Mouse (Mus musculus): Measurements from ENCODE around the gene Orm1. TPM values are rescaled to one million over a fixed set of nuclear protein-coding genes. Genes with fewer than 3 reads are reported as not detected.

Gene Orm1
- polyA plus RNA-seq (2012; rRNA removed): 3.1 and 3.8 TPM in 2 replicates

DNA sequence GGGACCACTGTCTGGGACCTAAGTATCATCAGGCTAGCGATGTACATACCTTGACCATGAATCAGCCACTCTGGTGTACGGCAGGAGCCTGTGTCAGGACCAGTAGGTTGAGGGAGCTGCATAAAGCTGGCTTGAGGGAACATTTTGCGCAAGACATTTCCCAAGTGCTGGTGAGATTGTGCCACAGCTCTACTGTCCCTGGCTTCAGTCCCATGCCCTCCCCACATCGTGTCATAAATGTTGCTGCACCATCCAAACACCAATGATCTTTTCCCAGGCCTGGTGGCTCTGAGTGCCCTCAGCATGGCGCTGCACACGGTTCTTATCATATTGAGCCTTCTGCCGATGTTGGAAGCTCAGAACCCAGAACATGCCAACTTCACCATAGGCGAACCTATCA lies at the start of gene Orm1:
TSS of gene Orm1 (plus strand) at position 266 of the 400 bp plus-strand sequence.

DNA sequence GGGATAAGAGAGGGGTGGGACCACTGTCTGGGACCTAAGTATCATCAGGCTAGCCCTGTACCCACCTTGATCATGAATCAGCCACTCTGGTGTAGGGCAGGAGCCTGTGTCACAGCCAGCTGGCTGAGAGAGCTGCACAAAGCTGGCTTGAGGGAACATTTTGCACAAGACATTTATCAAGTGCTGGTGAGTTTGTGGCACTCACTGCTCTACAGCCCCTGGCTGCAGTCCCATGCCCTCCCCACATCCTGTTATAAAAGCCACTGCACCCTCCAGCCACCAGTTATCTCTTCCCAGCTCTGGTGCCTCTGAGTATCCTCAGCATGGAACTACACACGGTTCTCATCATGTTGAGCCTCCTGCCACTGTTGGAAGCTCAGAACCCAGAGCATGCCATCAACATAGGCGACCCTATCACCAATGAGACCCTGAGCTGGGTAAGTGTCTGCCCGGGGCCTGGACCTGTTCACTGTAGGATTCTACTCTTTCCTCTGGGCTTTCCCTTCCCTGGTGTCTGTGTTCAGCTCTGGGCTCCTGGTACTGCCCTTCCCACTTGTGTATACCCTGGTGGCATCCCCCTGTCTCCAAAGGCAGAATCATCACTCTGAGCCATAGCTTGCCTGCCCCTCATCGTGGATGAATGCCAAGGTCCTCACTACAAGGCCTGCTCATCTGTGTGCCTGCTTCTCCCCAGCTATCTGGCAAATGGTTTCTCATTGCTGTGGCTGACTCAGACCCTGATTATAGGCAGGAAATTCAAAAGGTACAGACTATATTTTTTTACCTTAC lies 11.7 kb downstream of the Orm1 start, which contains the start of gene Orm3:
TSS of gene Orm3 (plus strand) at position 286 of the 789 bp plus-strand sequence.

DNA sequence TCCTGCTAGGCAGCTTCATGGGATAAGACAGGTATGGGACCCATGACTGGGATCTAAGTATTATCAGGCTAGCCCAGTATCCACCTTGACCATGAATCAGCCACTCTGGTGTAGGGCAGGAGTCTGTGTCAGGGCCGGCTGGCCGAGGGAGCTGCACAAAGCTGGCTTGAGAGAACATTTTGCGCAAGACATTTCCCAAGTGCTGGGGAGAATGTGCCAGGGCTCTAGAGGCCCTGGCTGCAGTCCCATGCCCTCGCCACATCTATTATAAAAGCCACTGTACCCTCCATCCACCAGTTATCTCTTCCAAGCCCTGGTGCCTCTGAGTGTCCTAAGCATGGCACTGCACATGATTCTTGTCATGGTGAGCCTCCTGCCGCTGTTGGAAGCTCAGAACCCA lies 17.8 kb downstream of the Orm1 start, which contains the start of gene Orm2:
TSS of gene Orm2 (plus strand) at position 300 of the 400 bp plus-strand sequence.

Other genes with a start within 250 kb of the Orm1 start
- 2,046 and 2,073 TPM in 2 replicates for gene Ambp, start 189.8 kb upstream of the Orm1 start, polyA plus RNA-seq (2012; rRNA removed)
- gene Kif12, start 172.4 kb upstream of the Orm1 start, polyA plus RNA-seq (2012; rRNA removed): 3.2 and 3.9 TPM in 2 replicates
- gene Col27a1, start 130.6 kb upstream of the Orm1 start, polyA plus RNA-seq (2012; rRNA removed): 6.2 and 6.6 TPM in 2 replicates
- not detected in 2 replicates for gene Orm3, start 11.6 kb downstream of the Orm1 start, polyA plus RNA-seq (2012; rRNA removed)
- not detected in 2 replicates for gene Orm2, start 17.9 kb downstream of the Orm1 start, polyA plus RNA-seq (2012; rRNA removed)
- 3.0 and 3.6 TPM in 2 replicates for gene Akna, start 58.8 kb downstream of the Orm1 start, polyA plus RNA-seq (2012; rRNA removed)
- 1.3 and 2.1 TPM in 2 replicates for gene Whrn, start 151.4 kb downstream of the Orm1 start, polyA plus RNA-seq (2012; rRNA removed)
- gene Atp6v1g1, start 200.2 kb downstream of the Orm1 start, polyA plus RNA-seq (2012; rRNA removed): 87.5 and 90.9 TPM in 2 replicates
- 16.6 and 20.7 TPM in 2 replicates for gene Tmem268, start 214.2 kb downstream of the Orm1 start, polyA plus RNA-seq (2012; rRNA removed)

Data from liver, embryonic 18 days (tissue).